20 mouse cellular contexts compared by ENCODE assay signal in the genomic region with DNA sequence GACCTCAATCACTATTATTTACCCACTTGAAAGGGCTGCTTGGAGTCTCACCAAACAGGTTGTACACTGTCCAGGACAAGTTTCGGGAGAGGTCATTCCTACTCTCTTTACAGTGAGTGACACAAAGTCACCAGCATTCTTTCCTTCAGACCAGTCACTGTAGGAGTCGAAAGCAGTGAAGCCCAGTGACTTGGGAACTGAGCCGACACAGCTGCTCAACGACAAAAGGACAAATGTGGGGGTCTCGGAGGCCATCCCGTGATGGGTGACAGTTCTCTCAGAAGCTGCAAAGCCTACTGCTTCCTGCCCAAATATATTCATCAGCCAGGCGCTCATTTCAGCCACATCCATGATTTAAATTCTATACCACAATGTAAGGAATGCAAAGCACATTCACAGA. TPM values are rescaled to one million over a fixed set of nuclear protein-coding genes. Genes with fewer than 3 reads are reported as not detected.
DNase-seq lines count a peak whose midpoint lies in the region; ATAC-seq and TF ChIP-seq lines count a peak whose summit lies in the region.
"Had no signal": no experiment of that assay in that cellular context is flagged by ENCODE, and none has a peak within 500 bp of the region (broad histone marks: within the 10 kb centered on the region; RNA-seq: fewer than 3 reads in every experiment).

No protein-coding gene starts in this region.

- H3K9me3 ChIP-seq in embryonic facial prominence, embryonic 14.5 days (ENCODE audit: control insufficient read depth, low read length) = no peaks in the 10 kb centered on the region
- H3K9me3 ChIP-seq in embryonic facial prominence, embryonic 10.5 days = no peaks in the 10 kb centered on the region
- H3K9me3 ChIP-seq in heart, embryonic 15.5 days (replicated peaks) = no peaks in the 10 kb centered on the region
- H3K9me3 ChIP-seq in kidney, postnatal 0 days (replicated peaks; ENCODE audit: low read length) = no peaks in the 10 kb centered on the region
- H3K9me3 ChIP-seq in midbrain, embryonic 11.5 days (ENCODE audit: control insufficient read depth, low read length) = no peaks in the 10 kb centered on the region
- H3K9me3 ChIP-seq in midbrain, embryonic 16.5 days (replicated peaks; ENCODE audit: control insufficient read depth, low read length, poor library complexity, severe bottlenecking) = no peaks in the 10 kb centered on the region
- H3K9me3 ChIP-seq: forebrain, embryonic 12.5 days; limb, embryonic 15.5 days; liver, embryonic 15.5 days; midbrain, embryonic 12.5 days had no signal

- TF ChIP-seq CTCF in kidney, postnatal 0 days (IDR thresholded peaks at IDR 0.05; ENCODE audit: low read depth) = no peak

- 0 out of 2 replicates have a peak overlapping the region, but pooled peaks have one; percentile 15 for H3K27ac ChIP-seq in embryonic facial prominence, embryonic 14.5 days (replicated peaks; ENCODE audit: low read depth, low read length)
- H3K27ac ChIP-seq in embryonic facial prominence, embryonic 10.5 days (replicated peaks) = no peak overlapping the region
- peak overlapping the region; percentile 42; the same call in 1 of the 2 replicates for H3K27ac ChIP-seq in heart, embryonic 15.5 days
- peak overlapping the region; percentile 2; the same call in 1 of the 2 replicates for H3K27ac ChIP-seq in kidney, postnatal 0 days
- no peak overlapping the region for H3K27ac ChIP-seq in midbrain, embryonic 11.5 days (ENCODE audit: low read depth, low read length)
- no peak overlapping the region for H3K27ac ChIP-seq in midbrain, embryonic 16.5 days (ENCODE audit: low read length)
- H3K27ac ChIP-seq: forebrain, embryonic 12.5 days; limb, embryonic 15.5 days; liver, embryonic 15.5 days; midbrain, embryonic 12.5 days had no signal

- no peaks in the 10 kb centered on the region for H3K36me3 ChIP-seq in embryonic facial prominence, embryonic 14.5 days (ENCODE audit: control insufficient read depth, insufficient read depth, low read length)
- no peaks in the 10 kb centered on the region for H3K36me3 ChIP-seq in embryonic facial prominence, embryonic 10.5 days (replicated peaks)
- no peaks in the 10 kb centered on the region for H3K36me3 ChIP-seq in heart, embryonic 15.5 days
- no peaks in the 10 kb centered on the region for H3K36me3 ChIP-seq in kidney, postnatal 0 days (ENCODE audit: insufficient read depth, low read length)
- no peaks in the 10 kb centered on the region for H3K36me3 ChIP-seq in midbrain, embryonic 11.5 days (ENCODE audit: control insufficient read depth, insufficient read depth, low read length)
- H3K36me3 ChIP-seq in midbrain, embryonic 16.5 days (ENCODE audit: control insufficient read depth, insufficient read depth, low read length) = no peaks in the 10 kb centered on the region
- H3K36me3 ChIP-seq: forebrain, embryonic 12.5 days; limb, embryonic 15.5 days; liver, embryonic 15.5 days; midbrain, embryonic 12.5 days had no signal

- 65% methylated on average over 7 of the region's 7 CpGs for WGBS in embryonic facial prominence, embryonic 14.5 days
- 78% methylated on average over 7 of the region's 7 CpGs for WGBS in embryonic facial prominence, embryonic 10.5 days
- 47% methylated on average over 7 of the region's 7 CpGs for whole genome bisulfite sequencing in heart, embryonic 15.5 days
- 48% methylated on average over 7 of the region's 7 CpGs for WGBS in kidney, postnatal 0 days
- WGBS in midbrain, embryonic 11.5 days = 60% methylated on average over 7 of the region's 7 CpGs
- 58% methylated on average over 7 of the region's 7 CpGs for WGBS in midbrain, embryonic 16.5 days

- no peaks in the 10 kb centered on the region for H3K27me3 ChIP-seq in embryonic facial prominence, embryonic 14.5 days (replicated peaks; ENCODE audit: control insufficient read depth, insufficient read depth, low read length)
- H3K27me3 ChIP-seq in embryonic facial prominence, embryonic 10.5 days (replicated peaks; ENCODE audit: low read depth, poor library complexity, severe bottlenecking) = no peaks in the 10 kb centered on the region
- no peaks in the 10 kb centered on the region for H3K27me3 ChIP-seq in heart, embryonic 15.5 days
- H3K27me3 ChIP-seq in kidney, postnatal 0 days (ENCODE audit: insufficient read depth, low read length) = no peaks in the 10 kb centered on the region
- H3K27me3 ChIP-seq in midbrain, embryonic 11.5 days (ENCODE audit: control insufficient read depth, insufficient read depth, low read length) = no peaks in the 10 kb centered on the region
- no peaks in the 10 kb centered on the region for H3K27me3 ChIP-seq in midbrain, embryonic 16.5 days (ENCODE audit: control insufficient read depth, insufficient read depth, low read depth, low read length)
- H3K27me3 ChIP-seq: forebrain, embryonic 12.5 days; limb, embryonic 15.5 days; liver, embryonic 15.5 days; midbrain, embryonic 12.5 days had no signal

- peaks cover 19% of the 10 kb centered on the region; the same call in 1 of the 2 replicates for H3K4me1 ChIP-seq in embryonic facial prominence, embryonic 14.5 days (ENCODE audit: control insufficient read depth, insufficient read depth, low read length)
- H3K4me1 ChIP-seq in embryonic facial prominence, embryonic 10.5 days = peaks cover 5% of the 10 kb centered on the region
- H3K4me1 ChIP-seq in heart, embryonic 15.5 days (replicated peaks) = peaks cover 46% of the 10 kb centered on the region
- H3K4me1 ChIP-seq in kidney, postnatal 0 days (replicated peaks; ENCODE audit: insufficient read depth, low read length) = no peaks in the 10 kb centered on the region
- H3K4me1 ChIP-seq in midbrain, embryonic 11.5 days (ENCODE audit: control insufficient read depth, insufficient read depth, low read length) = 0 out of 2 replicates have a peak, but pooled peaks cover 3% of the 10 kb centered on the region
- 0 out of 2 replicates have a peak, but pooled peaks cover 3% of the 10 kb centered on the region for H3K4me1 ChIP-seq in midbrain, embryonic 16.5 days (ENCODE audit: control insufficient read depth, insufficient read depth, low read length)

- DNase-seq in embryonic facial prominence, embryonic 14.5 days (ENCODE audit: low spot score) = peak; percentile 32
- DNase-seq in embryonic facial prominence, embryonic 10.5 days (ENCODE audit: low spot score) = no peak
- DNase-seq in heart, adult 8-10 months (ENCODE audit: low spot score) = no peak
- DNase-seq in kidney, postnatal 0 days (ENCODE audit: low spot score) = peak; percentile 51
- no peak for DNase-seq in kidney, adult 8-10 months
- peak; percentile 77 for DNase-seq in midbrain, embryonic 11.5 days (ENCODE audit: low spot score, missing footprints)
- DNase-seq: adrenal gland, adult 2 months; cerebellum, adult 2 months; cerebellum, postnatal 36 days; heart, adult 18-20 months; kidney, adult 9 months; thymus, adult 2 months had no signal

- ATAC-seq in embryonic facial prominence, embryonic 14.5 days (ENCODE audit: low read depth) = 0 out of 2 replicates have a peak, but pooled peaks have one; percentile 30
- ATAC-seq in heart, embryonic 15.5 days (replicated peaks; ENCODE audit: insufficient number of reproducible peaks, insufficient read depth, low FRiP score, low read depth) = no peak
- ATAC-seq in kidney, postnatal 0 days (replicated peaks; ENCODE audit: low FRiP score, low read depth) = no peak
- no peak for ATAC-seq in midbrain, embryonic 11.5 days (ENCODE audit: low FRiP score)
- no peak for ATAC-seq in midbrain, embryonic 16.5 days
- ATAC-seq: inflammation-experienced regulatory T-cells, adult 6 months had no signal

- H3K4me3 ChIP-seq in embryonic facial prominence, embryonic 14.5 days (ENCODE audit: low read depth, low read length) = no peak overlapping the region
- H3K4me3 ChIP-seq in embryonic facial prominence, embryonic 10.5 days = no peak overlapping the region
- no peak overlapping the region for H3K4me3 ChIP-seq in heart, embryonic 15.5 days
- no peak overlapping the region for H3K4me3 ChIP-seq in kidney, postnatal 0 days (replicated peaks; ENCODE audit: low read depth, low read length)
- H3K4me3 ChIP-seq in midbrain, embryonic 11.5 days (ENCODE audit: low read depth, low read length) = no peak overlapping the region
- no peak overlapping the region for H3K4me3 ChIP-seq in midbrain, embryonic 16.5 days (ENCODE audit: low read depth, low read length)
- H3K4me3 ChIP-seq: forebrain, embryonic 12.5 days; limb, embryonic 15.5 days; liver, embryonic 15.5 days; midbrain, embryonic 12.5 days; myocyte had no signal

- no peak overlapping the region for H3K4me2 ChIP-seq in embryonic facial prominence, embryonic 14.5 days (ENCODE audit: low read depth, low read length)
- H3K4me2 ChIP-seq in heart, embryonic 15.5 days = no peak overlapping the region
- H3K4me2 ChIP-seq in kidney, postnatal 0 days (ENCODE audit: low read length) = no peak overlapping the region
- H3K4me2 ChIP-seq in midbrain, embryonic 11.5 days = no peak overlapping the region
- no peak overlapping the region for H3K4me2 ChIP-seq in midbrain, embryonic 16.5 days (ENCODE audit: low read length)
- H3K4me2 ChIP-seq: forebrain, embryonic 12.5 days; limb, embryonic 15.5 days; liver, embryonic 15.5 days; midbrain, embryonic 12.5 days had no signal

- no peak overlapping the region for H3K9ac ChIP-seq in embryonic facial prominence, embryonic 14.5 days (ENCODE audit: low read depth, low read length)
- no peak overlapping the region for H3K9ac ChIP-seq in heart, embryonic 15.5 days
- H3K9ac ChIP-seq in kidney, postnatal 0 days (ENCODE audit: low read depth, low read length) = no peak overlapping the region
- H3K9ac ChIP-seq in midbrain, embryonic 11.5 days (ENCODE audit: low read length) = no peak overlapping the region
- H3K9ac ChIP-seq in midbrain, embryonic 16.5 days (ENCODE audit: low read depth, low read length) = no peak overlapping the region
- H3K9ac ChIP-seq: forebrain, embryonic 12.5 days; limb, embryonic 15.5 days; liver, embryonic 15.5 days; midbrain, embryonic 12.5 days had no signal

RNA-seq across cellular contexts. Expression of gene 1110002E22Rik, which starts 7.9 kb away (rescaled TPM):
- 5.5 and 7.5 TPM in 2 replicates for polyA plus RNA-seq in embryonic facial prominence, embryonic 14.5 days (2014; fragmentation: Nextera tagmentation; extraction: Ambion mirVana)
- 0.04 and 0.05 TPM in 2 replicates for polyA plus RNA-seq in embryonic facial prominence, embryonic 10.5 days (2016; fragmentation: Nextera tagmentation; extraction: Ambion mirVana)
- 13.8 and 16.0 TPM in 2 replicates for polyA plus RNA-seq in heart, embryonic 15.5 days (2015; fragmentation: Nextera tagmentation; extraction: Ambion mirVana)
- 10 to 100 TPM; 40.6 to 58.5 (median 50.8) TPM for total RNA-seq in heart, adult 8-10 months (2022)
- 0.13 and 0.18 TPM in 2 replicates for polyA plus RNA-seq in kidney, postnatal 0 days (2015; fragmentation: Nextera tagmentation; extraction: Ambion mirVana)
- 0.01 and 0.08 TPM in 2 replicates for polyA plus RNA-seq in midbrain, embryonic 11.5 days (2014; fragmentation: Nextera tagmentation; extraction: Ambion mirVana)
- 0.06 and 0.08 TPM in 2 replicates for polyA plus RNA-seq in midbrain, embryonic 16.5 days (2015; fragmentation: Nextera tagmentation; extraction: Ambion mirVana)
- polyA plus RNA-seq: inflammation-experienced regulatory T-cells, adult 6 months had no signal

RNA-seq across cellular contexts. Expression of gene Gm5105, which starts 10.2 kb away (rescaled TPM):
- polyA plus RNA-seq in embryonic facial prominence, embryonic 14.5 days (2014; fragmentation: Nextera tagmentation; extraction: Ambion mirVana) = 0.26 and 0.75 TPM in 2 replicates
- 0.09 TPM in 1 of 2 replicates, not detected in the other for polyA plus RNA-seq in embryonic facial prominence, embryonic 10.5 days (2016; fragmentation: Nextera tagmentation; extraction: Ambion mirVana)
- 0.47 and 0.58 TPM in 2 replicates for polyA plus RNA-seq in heart, embryonic 15.5 days (2015; fragmentation: Nextera tagmentation; extraction: Ambion mirVana)
- 1 to 10 TPM in 2 of 4 experiments, under 1 TPM in 2; 0.76 to 1.6 (median 1.1) TPM for total RNA-seq in heart, adult 8-10 months (2022)
- 0.08 and 0.14 TPM in 2 replicates for polyA plus RNA-seq in kidney, postnatal 0 days (2015; fragmentation: Nextera tagmentation; extraction: Ambion mirVana)
- not detected in 2 replicates for polyA plus RNA-seq in midbrain, embryonic 11.5 days (2014; fragmentation: Nextera tagmentation; extraction: Ambion mirVana)
- 0.20 and 0.26 TPM in 2 replicates for polyA plus RNA-seq in midbrain, embryonic 16.5 days (2015; fragmentation: Nextera tagmentation; extraction: Ambion mirVana)
- total RNA-seq: adrenal gland, adult 2 months had no signal
- polyA plus RNA-seq: adrenal gland, adult 2 months; forebrain, embryonic 12.5 days; inflammation-experienced regulatory T-cells, adult 6 months; midbrain, embryonic 12.5 days; thymus, adult 2 months had no signal

Comparison
In these comparisons a context has a peak if more than half of its experiments do, and no peak if none do; other contexts are left out.
1. DNase-seq: peak in embryonic facial prominence, embryonic 14.5 days (single experiment), kidney, postnatal 0 days (single experiment) and midbrain, embryonic 11.5 days (single experiment); none in embryonic facial prominence, embryonic 10.5 days (single experiment), heart, adult 8-10 months (single experiment) and kidney, adult 8-10 months (0 of 2).
2. H3K27ac ChIP-seq: peak in embryonic facial prominence, embryonic 14.5 days (single experiment), heart, embryonic 15.5 days (single experiment) and kidney, postnatal 0 days (single experiment); none in embryonic facial prominence, embryonic 10.5 days (single experiment), midbrain, embryonic 11.5 days (single experiment) and midbrain, embryonic 16.5 days (single experiment).